Mouse (Mus musculus): ENCODE measurements at regions not wholly inside any gene's neighbourhood (a gene's known extent, or its start where the extent isn't known, plus 50 kb on each side); places are given as distances from the start of the nearest gene placed in this dataset.

DNA sequence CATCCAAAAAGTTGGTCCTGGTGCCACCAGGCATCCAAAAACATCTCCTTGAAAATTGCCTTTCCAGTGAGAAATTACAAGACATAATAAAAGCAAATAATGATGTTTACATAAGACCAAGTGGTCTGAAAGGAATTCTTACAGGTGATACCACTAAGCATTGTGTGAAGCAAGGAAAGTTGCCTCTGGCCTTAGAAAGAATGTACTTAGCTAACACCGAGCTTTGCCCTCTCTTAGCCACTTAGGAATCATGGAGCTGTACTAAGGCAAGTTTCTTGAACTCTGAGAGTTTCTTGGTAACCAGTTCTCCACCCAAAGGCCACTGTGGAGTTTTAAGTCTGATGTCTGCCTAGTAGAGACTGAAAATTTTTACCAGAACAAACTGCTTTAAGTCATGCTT is 359.4 kb upstream of the Cdh11 start:
- DNase-seq (ENCODE audit: low spot score in 2 of 2) = no peak

DNA sequence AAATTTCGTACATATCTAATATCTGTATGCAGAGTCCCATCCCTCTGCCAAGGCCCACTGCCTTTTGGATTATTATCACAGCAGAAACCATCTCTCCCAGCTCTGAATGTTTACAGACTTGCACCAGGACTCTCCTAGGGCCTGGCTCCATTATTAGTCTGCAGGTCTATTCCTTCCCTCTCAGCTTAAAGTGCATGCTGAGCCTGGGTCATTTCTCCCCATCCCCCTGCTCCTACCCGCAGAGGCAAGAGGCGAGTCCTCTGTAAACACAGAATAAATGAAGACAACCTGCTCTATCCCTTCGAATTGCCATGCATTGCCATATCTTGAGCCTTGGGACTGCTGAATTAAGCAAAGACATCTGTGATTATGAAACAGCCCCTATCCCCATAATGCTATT is 362.6 kb upstream of the Cdh11 start:
- DNase-seq (ENCODE audit: low spot score in 2 of 2) = no peak

DNA sequence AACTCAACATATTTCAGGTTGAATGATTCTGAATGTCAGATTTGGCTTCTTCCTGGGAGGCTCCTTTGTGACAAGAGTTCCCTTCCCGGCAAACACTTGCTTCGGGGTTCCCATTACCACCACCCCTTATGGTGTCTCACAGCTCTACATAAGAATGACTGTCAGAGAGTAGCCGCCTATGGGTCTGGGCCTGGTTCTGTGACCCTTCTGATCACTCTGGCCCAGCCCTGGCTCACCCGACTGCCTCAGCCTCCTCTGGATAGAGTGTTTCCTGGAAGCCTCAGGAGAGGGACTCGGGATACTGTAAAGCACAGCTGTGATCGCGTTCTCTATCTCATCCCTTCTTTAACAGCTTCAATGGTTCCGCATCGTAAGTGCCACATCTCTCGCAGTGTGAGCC is 363.0 kb upstream of the Cdh11 start:
- DNase-seq (ENCODE audit: low spot score in 2 of 2) = no peak

DNA sequence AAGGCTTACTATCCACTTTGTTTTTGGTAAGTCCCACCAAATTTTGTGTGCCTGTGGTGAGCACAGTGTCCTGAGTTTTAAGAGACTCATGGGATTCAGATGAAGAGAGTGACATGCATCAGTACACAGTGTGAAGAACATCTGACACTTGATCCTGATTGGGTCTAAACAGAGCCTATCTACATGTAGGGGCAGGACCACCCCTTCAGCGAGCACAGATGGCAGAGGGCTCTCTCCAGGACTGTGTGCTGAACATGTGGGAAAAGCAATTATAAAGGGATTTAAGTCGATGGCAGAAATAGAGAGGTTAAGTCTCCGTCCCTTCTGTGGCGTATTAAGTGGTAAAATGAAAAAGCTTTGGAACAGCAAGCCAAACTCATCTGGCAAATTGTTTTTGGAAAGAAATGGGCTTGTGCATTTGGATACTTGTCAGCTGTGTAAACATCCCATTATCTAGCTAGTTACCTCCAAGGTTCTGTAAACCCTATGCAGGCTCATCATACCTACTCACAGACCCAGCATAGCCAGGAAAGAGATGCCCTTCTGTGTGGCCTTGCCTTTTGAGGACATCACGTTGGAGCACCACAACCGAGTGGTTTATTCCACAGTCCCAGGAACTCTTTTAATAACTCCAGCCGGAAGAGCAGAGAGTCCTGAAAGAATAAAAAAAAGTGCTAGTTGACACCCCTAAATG is 381.3 kb upstream of the Cdh11 start:
- no peak for DNase-seq (ENCODE audit: low spot score in 2 of 2)

DNA sequence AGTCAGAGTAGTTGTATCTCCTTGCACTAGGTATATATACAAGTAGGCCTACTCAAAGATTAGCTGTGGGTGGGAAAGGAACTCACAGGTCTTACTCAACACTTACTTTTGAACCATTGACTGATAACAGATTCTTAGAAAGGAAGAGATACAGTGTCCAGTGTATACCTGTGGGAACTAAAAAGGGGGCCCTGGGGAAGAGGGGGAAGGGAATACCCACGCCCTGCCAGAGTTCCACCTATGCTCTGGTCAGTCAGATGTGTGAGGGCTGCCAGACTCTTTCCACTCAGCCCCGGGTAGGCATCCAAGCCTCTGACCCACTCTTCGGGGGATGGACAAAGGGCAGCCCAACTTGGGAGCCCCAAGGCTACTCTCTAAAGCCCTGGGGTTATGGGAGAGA is 387.9 kb upstream of the Cdh11 start:
- DNase-seq (ENCODE audit: low spot score in 2 of 2) = no peak

DNA sequence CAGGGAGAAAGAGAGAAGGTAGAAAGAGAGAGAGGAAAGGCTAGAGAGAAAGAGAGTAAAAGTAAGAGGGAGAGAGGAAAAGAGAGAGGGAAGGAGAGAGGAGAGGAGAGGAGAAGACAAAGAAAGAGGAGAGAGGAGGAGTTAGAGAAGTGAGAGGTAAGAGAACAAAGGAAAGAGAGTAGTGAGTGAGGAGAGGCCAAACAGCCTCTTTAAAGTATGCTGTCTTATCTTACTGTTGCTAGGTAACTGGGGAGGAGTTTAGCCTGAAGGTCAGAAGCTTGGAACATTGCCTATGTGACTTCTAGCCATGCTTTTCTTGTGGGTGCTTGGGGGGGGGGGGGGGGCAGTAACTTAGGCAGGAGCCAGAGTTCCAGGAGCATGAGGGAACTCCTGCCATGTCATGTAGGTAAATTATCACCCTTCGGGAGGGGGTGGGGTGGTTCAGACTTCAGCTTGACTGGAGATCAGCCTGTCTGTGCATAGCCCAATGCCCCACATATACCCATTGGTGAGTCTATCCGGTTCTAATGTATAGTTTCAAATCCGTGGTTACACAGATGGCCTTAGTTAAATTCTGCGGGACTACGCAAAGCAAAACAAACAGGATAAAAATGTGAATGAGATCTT is 388.5 kb upstream of the Cdh11 start:
- DNase-seq (ENCODE audit: low spot score in 2 of 2) = no peak

- no peak for DNase-seq (ENCODE audit: low spot score in 2 of 2)
Measured at GRCm38 (mm10) chr8:103180661-103181060, 395.2 kb upstream of the Cdh11 start.

- no peak for DNase-seq (ENCODE audit: low spot score in 2 of 2)
Measured at GRCm38 (mm10) chr8:103188720-103189498, 403.5 kb upstream of the Cdh11 start.

DNA sequence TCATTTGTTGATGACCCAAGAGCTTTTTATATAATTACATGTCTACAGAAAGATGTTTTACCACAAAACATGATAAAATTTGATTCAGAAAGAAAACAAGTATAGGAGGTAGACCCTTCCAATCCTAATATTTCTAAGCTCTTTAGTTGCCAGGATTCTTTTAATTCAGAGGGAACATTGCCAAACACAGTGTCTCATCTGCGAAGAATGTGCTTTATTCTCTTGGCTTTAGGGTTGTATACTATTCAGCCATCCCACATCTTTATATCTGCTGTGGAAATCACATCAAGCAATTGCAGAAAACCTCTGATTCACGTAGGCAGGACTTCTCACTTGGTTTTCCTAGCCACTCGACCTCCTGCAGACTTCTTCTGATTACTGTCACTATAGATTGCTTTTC is 412.8 kb upstream of the Cdh11 start:
- no peak for DNase-seq (ENCODE audit: low spot score in 2 of 2)

DNA sequence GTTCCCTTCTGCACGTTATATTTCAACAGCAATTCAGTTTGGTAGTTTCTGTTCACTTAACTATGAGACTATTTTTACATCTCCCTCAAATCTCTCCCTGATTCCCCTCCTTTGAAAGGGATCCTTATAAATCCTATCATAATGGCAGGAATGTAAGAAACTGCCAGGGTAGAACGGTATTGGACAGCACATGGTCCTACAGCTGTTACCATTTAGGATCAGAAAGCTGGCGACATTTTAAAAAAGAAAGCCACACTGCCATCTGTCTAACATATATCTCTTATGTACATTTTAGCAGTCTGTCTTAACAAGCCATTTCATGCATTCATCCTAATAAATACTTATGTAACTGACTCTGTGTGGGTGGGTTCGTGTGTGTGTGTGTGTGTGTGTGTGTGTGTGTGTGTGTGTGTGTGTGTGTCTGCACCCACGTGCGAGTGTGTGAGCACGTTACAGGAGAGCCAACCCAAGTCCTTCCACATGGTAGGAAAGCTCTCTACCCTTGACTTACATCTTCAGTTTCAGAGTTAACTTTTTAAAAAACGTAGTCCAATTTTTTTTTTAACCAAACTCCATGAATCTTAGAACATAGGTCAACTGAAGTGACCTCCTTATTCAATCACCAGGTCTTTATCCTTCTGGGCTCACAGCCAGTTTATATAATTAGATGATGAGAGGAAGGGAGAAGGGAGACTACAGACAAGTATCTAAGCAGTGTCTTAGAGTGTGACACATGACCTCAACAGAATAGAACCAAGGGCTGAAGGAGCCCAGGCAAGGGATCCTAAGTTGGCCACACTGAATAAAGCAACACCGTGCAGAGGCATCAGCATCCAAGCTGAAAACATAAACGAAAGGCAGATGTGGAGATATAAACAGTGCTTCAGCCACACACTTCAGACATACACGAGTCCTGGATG is 414.5 kb upstream of the Cdh11 start:
- no peak for DNase-seq (ENCODE audit: low spot score in 2 of 2)

DNA sequence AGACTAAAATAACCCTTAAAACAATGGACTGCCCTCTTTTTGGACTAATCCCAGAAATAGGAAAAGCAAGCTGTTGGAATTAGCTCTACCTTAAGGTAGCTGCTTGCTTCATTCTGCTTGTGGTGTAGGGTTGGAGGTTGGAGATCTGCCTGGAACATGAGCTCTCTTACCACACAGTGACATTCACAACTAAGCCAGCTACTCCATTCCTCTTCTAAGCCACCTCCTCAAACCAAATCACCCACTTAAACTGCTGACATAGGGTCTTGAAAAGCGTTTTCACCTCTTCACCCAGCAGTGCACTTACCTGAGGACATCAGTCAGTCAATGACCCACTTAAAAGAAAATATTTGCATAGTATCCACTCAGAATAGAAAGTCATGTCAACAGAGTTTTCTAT is 418.3 kb upstream of the Cdh11 start:
- DNase-seq (ENCODE audit: low spot score in 2 of 2) = no peak

DNA sequence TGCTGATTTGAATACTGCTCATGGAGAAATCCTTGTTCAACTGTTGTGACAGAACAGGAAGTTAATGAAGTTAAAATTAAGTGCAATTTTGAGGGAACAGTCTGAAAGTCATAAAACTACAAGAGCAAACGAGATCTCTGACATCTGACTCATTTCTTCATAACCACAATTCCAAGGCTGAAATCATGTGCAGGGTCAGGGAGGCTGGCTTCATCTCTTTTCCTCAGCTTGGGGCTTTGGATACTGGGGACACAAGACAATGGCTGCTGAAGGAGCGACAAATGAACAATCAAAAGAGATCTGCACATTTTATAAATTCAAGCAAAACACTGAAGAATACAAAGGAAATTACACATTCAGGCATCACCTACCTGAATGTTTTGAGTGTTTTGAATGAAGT is 429.2 kb upstream of the Cdh11 start:
- no peak for DNase-seq (ENCODE audit: low spot score in 2 of 2)

DNA sequence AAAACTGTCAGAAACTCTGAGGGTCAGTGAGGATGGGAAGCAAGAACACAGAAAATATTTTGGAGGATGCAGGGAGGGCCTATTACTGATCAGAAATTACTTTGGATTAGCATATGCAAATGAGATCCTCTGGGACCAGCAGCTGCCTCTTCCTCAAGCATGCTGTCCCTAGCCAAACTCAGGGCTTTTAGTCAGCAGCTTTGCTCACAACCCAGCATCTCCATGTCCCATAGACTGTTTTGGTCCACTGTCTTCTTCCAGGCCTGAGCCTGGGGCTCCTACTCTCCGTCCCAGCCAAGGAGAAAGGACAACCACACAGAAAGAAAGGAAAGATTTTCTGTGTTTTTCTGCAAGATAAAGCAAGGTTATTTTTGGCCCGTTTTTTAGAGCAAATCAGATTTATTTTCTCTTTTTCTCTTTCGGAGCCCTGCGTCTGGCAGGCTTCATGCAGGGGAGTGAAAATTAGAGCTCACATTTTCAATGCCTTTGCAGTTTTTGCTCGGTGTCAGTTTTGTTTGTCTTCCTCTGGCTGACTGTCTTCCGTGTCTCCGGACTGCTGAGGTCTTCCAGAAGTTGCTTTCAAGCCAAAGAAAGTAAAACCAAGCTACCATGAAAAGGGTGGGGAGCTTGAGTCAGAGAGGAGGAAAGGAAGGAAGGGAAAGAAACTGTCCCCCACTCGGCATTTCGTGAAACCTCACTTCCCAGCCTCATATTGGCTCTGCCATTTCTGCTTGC is 445.5 kb upstream of the Cdh11 start:
- DNase-seq (ENCODE audit: low spot score in 2 of 2) = no peak

GRCm38 (mm10) chr8:103234374-103234773 is 448.9 kb upstream of the Cdh11 start:
- no peak for DNase-seq (ENCODE audit: low spot score in 2 of 2)

- no peak for DNase-seq (ENCODE audit: low spot score in 2 of 2)
Measured at GRCm38 (mm10) chr8:103235614-103236013, 450.2 kb upstream of the Cdh11 start.

DNA sequence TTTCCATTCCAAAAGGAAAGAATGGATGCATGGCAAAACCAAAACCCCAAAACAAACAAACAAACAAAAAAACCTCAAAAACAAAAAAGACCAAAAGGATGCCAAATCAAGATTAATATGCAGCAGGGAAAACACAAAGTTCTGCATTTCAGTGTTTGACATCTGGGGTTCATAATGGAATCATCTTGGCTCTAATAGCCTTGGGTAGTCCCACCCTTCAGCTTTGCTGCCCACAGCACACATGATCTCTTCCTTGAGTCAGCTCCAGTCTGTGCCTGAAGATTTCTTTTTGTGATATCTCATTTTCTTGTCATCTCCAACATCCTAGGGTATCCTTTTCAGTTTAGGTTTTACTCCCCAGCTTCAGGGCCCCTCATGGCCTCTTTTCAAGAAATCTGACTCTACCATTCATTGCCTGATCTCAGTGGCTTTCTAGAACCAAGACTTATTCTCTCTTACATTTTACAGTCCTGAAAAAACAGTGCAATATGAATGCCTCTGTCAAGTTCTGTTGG is 453.1 kb upstream of the Cdh11 start:
- DNase-seq (ENCODE audit: low spot score in 2 of 2) = no peak

DNA sequence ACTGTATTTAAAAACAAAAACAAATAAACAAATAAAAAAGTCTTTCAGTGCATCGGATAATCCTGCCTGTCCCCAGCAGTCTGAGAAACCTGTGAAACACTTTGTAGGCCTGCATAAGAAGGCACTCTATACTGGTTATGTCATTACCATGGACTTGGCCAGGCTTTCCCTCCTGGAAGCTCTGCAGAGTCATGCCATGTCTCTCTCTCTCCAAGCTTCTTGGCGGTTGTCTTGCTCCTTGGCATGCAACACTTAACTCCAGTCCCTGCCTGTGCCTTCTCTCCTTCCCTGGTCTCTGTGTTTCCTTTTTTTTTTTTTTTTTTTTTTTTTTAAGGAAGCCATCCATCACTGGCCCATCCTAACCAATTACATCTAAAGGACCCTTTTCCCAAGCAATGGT is 458.7 kb upstream of the Cdh11 start:
- no peak for DNase-seq (ENCODE audit: low spot score in 2 of 2)

GRCm38 (mm10) chr8:103244658-103245057 is 459.2 kb upstream of the Cdh11 start:
- DNase-seq (ENCODE audit: low spot score in 2 of 2) = no peak

GRCm38 (mm10) chr8:103245864-103246263 is 460.4 kb upstream of the Cdh11 start:
- no peak for DNase-seq (ENCODE audit: low spot score in 2 of 2)

- no peak for DNase-seq (ENCODE audit: low spot score in 2 of 2)
Measured at GRCm38 (mm10) chr8:103261236-103261635, 475.8 kb upstream of the Cdh11 start.

DNA sequence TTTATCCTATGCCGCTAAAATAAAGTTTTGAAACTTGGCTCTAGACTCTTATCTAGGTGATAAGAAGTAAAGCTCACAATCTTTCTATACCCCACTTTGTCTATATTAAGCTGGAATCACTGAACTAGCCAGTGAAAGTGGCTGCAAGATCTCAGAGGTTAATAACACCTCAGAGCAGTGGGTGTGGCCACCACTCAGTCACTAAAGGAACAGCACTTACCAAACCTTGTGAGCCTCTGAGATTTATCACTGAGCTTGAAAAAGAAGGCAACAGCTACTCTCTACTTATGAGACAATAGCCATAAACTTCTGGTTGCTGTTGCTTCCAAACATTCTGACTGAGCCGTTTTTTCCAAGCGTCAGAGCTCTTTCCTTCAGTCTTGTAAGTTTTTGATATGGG is 484.6 kb upstream of the Cdh11 start:
- no peak for DNase-seq (ENCODE audit: low spot score in 2 of 2)

Data from frontal cortex, postnatal 14 days (tissue).